Mouse (Mus musculus) kidney, adult 2 months (tissue): ENCODE measurements around the gene Plod1. TPM values are rescaled to one million over a fixed set of nuclear protein-coding genes. Genes with fewer than 3 reads are reported as not detected.
A peak's percentile ranks its signal among the peaks of the same experiment; 100 is the strongest.

Experiments
- DNase-seq: peaks from one replicate; pipeline ENCODE4 v3.0.0; 2021
- H3K27ac ChIP-seq: fragments of 200-500 bp; 2 replicates; pipeline ENCODE4 v1.5.1; 2012; ENCODE audit warnings: low read depth, low read length, control low read depth, inconsistent platforms; ENCODE audit not compliant: insufficient read depth
- H3K27me3 ChIP-seq: fragments of 200-500 bp; replicated peaks from 2 replicates; pipeline ENCODE4 v1.6.1; 2012; ENCODE audit warnings: mild to moderate bottlenecking, moderate library complexity, low read length, inconsistent platforms; ENCODE audit not compliant: control insufficient read depth, insufficient read depth
- H3K36me3 ChIP-seq: fragments of 200-500 bp; 2 replicates; pipeline ENCODE4 v1.6.1; 2012; ENCODE audit warnings: mild to moderate bottlenecking, moderate library complexity, low read length, inconsistent platforms; ENCODE audit not compliant: control insufficient read depth, insufficient read depth
- H3K4me1 ChIP-seq: fragments of 200-500 bp; 2 replicates; pipeline ENCODE4 v1.6.1; 2011; ENCODE audit warnings: low read length; ENCODE audit not compliant: control insufficient read depth, insufficient read depth
- H3K4me3 ChIP-seq: fragments of 200-500 bp; 2 replicates; pipeline ENCODE4 v1.5.1; 2011; ENCODE audit warnings: mild to moderate bottlenecking, low read depth, low read length, control low read depth; ENCODE audit not compliant: insufficient read depth
- CTCF ChIP-seq: fragments of 200-500 bp; conservative IDR thresholded peaks from 2 replicates; pipeline ENCODE4 v1.5.1; 2011; ENCODE audit warnings: low read depth, mild to moderate bottlenecking, control low read depth, low read length, moderate library complexity, mixed read lengths; ENCODE audit not compliant: insufficient read depth, insufficient read length
- POLR2A ChIP-seq: fragments of 200-500 bp; IDR thresholded peaks from one replicate; pipeline ENCODE4 v1.6.1; 2011; ENCODE audit warnings: low read depth, low read length, control low read depth
- WGBS: fragments of 180-500 bp; shearing (Covaris S2); methylation state at CpG from one replicate; pipeline ENCODE4 v1.1.7; 2018; 5-methylcytosine and 5-hydroxymethylcytosine counted together
- polyA plus RNA-seq: library from polyadenylated mRNA; depleted of rRNA; stranded (reverse); fragments of >200 nt; gene quantifications from 2 replicates; pipeline ENCODE4 v1.2.3, GENCODE M21; 2012; rRNA removed

The Plod1 gene
- 42.1 and 45.9 TPM in 2 replicates for polyA plus RNA-seq

GRCm38 (mm10) chr4:147936331-147936954 is at the start of gene Plod1:
TSS of gene Plod1 (minus strand) at chr4:147936767.
- Histone ChIP-seq H3K36me3 (no peaks in the 10 kb centered on the region), H3K27me3 (no peaks in the 10 kb centered on the region), H3K4me1 (peaks cover 14% of the 10 kb centered on the region; the same call in 1 of the 2 replicates), H3K4me3 (peak within 1 kb of the TSS; percentile 90), H3K27ac (peak within 1 kb of the TSS; percentile 73)
- DNase-seq = peak; percentile 93
- peak; percentile 69 for TF ChIP-seq POLR2A
- no peak for TF ChIP-seq CTCF
- WGBS = under 1% methylated on average over 49 of the region's 51 CpGs

- 29% methylated on average over 20 of the region's 20 CpGs for WGBS
- no peak within 1 kb of the TSS for H3K4me3 ChIP-seq
- TF ChIP-seq POLR2A (no peak), CTCF (no peak)
- no peaks in the 10 kb centered on the region for H3K36me3 ChIP-seq
- no peaks in the 10 kb centered on the region for H3K27me3 ChIP-seq
- peak; percentile 57 for DNase-seq
- H3K4me1 ChIP-seq = no peaks in the 10 kb centered on the region
- no peak within 1 kb of the TSS for H3K27ac ChIP-seq
These were observed 48.9 kb upstream of the Plod1 start, which contains the start of gene Nppb for GRCm38 (mm10) chr4:147985205-147986132. TSS of gene Nppb (plus strand) at chr4:147985788.

- DNase-seq = peak; percentile 73
- H3K36me3 ChIP-seq = no peaks in the 10 kb centered on the region
- no peak overlapping the region for H3K27ac ChIP-seq
- peaks cover 6% of the 10 kb centered on the region for H3K4me1 ChIP-seq
- H3K27me3 ChIP-seq = no peaks in the 10 kb centered on the region
- TF ChIP-seq CTCF (no peak), POLR2A (no peak)
- no peak overlapping the region for H3K4me3 ChIP-seq
- 55% methylated on average over 7 of the region's 7 CpGs for whole genome bisulfite sequencing
These were observed 42.9 kb upstream of the Plod1 start for GRCm38 (mm10) chr4:147979441-147979860.

- DNase-seq = no peak
- Histone ChIP-seq H3K27ac (no peak overlapping the region), H3K4me3 (no peak overlapping the region), H3K27me3 (no peaks in the 10 kb centered on the region), H3K4me1 (peaks cover 6% of the 10 kb centered on the region), H3K36me3 (no peaks in the 10 kb centered on the region)
- no peak for TF ChIP-seq CTCF
- no peak for TF ChIP-seq POLR2A
- 92% methylated on average over 6 of the region's 6 CpGs for WGBS
These were observed 41.8 kb upstream of the Plod1 start for GRCm38 (mm10) chr4:147978391-147978790.

- peak overlapping the region; percentile 13; the same call in 1 of the 2 replicates for H3K27ac ChIP-seq
- peak; percentile 87 for DNase-seq
- 45% methylated on average over 4 of the region's 4 CpGs for WGBS
- no peaks in the 10 kb centered on the region for H3K27me3 ChIP-seq
- H3K4me3 ChIP-seq = no peak overlapping the region
- no peaks in the 10 kb centered on the region for H3K36me3 ChIP-seq
- no peak for TF ChIP-seq POLR2A
- TF ChIP-seq CTCF = no peak
- H3K4me1 ChIP-seq = peaks cover 6% of the 10 kb centered on the region
These were observed 41.2 kb upstream of the Plod1 start for GRCm38 (mm10) chr4:147977726-147978125.

GRCm38 (mm10) chr4:147976237-147976636 is 39.7 kb upstream of the Plod1 start:
- TF ChIP-seq POLR2A (no peak), CTCF (no peak)

GRCm38 (mm10) chr4:147969337-147969736 is 32.8 kb upstream of the Plod1 start:
- Histone ChIP-seq H3K36me3 (no peaks in the 10 kb centered on the region), H3K4me3 (no peak overlapping the region), H3K4me1 (no peaks in the 10 kb centered on the region; the same call in 1 of the 2 replicates), H3K27me3 (no peaks in the 10 kb centered on the region), H3K27ac (no peak overlapping the region)
- DNase-seq = no peak
- TF ChIP-seq CTCF (no peak), POLR2A (no peak)
- 47% methylated on average over 9 of the region's 9 CpGs for WGBS

More at GRCm38 (mm10) chr4:147976237-147976636, 39.7 kb upstream of the Plod1 start:
- no peak for DNase-seq
- no peaks in the 10 kb centered on the region for H3K36me3 ChIP-seq
- peaks cover 6% of the 10 kb centered on the region for H3K4me1 ChIP-seq
- 69% methylated on average over 3 of the region's 3 CpGs for WGBS
- no peak overlapping the region for H3K4me3 ChIP-seq
- H3K27ac ChIP-seq = no peak overlapping the region
- H3K27me3 ChIP-seq = no peaks in the 10 kb centered on the region
